Mouse (Mus musculus) lung, adult 10 weeks (tissue): Measurements from ENCODE around the gene Slc27a1. TPM values are rescaled to one million over a fixed set of nuclear protein-coding genes. Genes with fewer than 3 reads are reported as not detected.

ENCODE experiments used
- polyA plus RNA-seq: library from polyadenylated mRNA; stranded (reverse); fragments of 350-450 nt; fragmentation: Illumina TruSeq; extraction: RNeasy Lipid Tissue Mini Kit (QIAGEN cat#74804); gene quantifications from one replicate; pipeline ENCODE4 v1.2.3, GENCODE M21; 2014; ENCODE audit warnings: low read depth, low replicate concordance; ENCODE audit not compliant: insufficient read depth

Gene Slc27a1
- 21.0 TPM for polyA plus RNA-seq

DNA sequence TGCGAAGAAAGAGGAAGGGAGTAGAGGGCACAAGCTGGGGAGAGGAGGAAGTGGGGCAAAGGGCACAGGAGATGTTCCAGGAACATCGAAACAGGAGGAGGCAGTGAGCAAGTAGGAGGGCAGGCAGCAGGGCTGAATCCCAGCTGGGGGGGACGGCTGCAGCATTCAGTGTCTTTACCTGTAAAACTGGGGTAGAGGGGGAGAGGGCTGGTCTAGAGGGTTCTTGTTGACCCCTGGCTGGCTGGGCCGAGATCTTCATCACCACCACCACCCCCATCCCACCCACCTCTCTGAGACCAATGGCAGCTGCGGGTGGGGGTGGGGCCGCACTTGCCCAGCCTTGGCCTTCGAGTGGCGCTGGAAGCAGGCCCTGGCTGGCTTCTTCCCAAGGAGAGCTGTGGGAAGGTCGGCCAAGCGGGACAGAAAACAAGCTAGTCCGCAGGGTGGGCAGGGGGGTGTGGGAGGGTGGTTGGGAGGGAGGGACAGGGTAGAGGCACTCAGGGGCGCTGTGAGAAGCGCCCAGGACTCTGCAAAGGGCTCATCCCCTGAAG, at the start of gene Slc27a1:
TSS of gene Slc27a1 (plus strand) at position 496 of the 551 bp plus-strand sequence.

DNA sequence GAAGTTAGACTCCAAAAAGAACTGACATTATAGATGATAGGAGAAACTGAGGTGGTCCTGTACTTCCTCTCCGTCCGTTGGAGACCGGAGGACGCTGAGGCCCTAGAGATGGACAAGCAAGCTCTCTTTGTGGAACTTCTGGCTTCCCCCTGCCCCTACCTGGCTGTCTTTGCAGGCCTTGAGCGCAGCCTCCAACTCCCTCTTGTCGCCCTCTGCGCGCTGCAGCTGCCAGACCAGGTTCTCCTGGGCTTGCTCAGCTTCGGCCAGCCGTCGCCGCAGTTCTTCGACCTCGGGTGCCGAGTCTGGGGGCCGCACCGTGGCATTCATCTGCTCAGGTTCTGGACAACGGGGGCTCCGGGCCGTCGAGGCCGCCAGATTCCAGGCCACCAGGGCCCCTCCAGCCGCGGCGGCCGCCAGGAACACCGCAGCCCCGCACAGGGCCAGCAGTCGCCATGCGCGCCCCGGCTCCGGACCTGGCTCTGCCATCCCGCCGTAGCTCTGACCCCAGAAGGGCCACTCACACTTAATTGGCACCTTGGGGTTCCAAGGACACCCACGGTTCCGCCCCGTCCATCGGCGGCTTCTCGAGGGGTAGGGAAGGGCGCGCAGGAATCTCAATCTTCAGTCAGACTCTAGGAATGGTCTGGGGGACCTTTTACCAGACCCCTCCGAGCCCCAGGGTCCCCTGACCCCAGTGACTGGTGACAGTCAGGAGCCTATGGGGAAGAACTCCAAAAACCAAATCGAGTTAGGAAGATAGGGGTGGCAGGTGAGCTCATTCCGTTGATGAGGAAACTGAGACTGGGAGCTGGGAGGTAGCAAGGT, 43.2 kb upstream of the Slc27a1 start, which contains the start of gene Ccdc194:
TSS of gene Ccdc194 (minus strand) at position 486 of the 825 bp plus-strand sequence.

DNA sequence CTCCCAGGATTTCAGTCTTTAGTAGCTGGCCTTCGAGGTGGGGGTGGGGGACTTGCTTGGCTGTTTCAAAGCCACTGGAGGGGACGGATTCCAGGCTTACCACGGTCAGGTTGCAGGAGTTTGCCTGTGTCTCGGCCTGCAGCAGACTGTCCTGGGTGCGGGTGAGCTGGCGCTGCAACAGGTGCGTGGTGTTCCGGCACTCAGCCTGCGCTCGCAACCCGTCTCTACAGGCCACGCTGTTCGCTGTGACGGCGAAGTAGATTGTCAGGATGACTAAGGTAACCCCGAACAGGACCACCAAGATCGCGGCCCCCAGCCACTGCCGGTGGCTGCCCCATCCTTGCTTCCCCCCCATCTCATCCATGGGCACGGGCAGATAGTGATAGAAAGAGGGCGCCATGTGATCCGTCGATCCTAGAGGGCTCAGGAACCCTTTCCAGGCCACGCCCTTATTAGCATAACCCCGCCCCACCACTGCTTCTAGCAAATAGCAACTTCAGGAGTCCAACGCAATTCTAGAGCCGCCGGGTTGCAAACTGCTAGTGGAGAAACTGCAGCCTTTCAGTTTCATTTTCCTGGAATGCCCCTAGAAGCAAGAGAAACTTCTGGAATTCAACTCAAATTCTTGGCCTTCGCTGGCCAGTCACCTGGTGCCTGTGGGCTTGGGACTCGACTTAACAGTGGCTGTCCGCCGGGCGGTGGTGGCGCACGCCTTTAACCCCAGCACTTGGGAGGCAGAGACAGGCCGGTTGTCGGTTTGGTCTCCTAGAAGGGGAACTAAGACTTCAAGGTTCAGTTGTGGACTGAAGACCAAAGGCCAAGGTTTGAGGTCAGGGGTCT, 31.4 kb upstream of the Slc27a1 start, which contains the start of gene Bst2:
TSS of gene Bst2 (minus strand) at position 429 of the 840 bp plus-strand sequence.

DNA sequence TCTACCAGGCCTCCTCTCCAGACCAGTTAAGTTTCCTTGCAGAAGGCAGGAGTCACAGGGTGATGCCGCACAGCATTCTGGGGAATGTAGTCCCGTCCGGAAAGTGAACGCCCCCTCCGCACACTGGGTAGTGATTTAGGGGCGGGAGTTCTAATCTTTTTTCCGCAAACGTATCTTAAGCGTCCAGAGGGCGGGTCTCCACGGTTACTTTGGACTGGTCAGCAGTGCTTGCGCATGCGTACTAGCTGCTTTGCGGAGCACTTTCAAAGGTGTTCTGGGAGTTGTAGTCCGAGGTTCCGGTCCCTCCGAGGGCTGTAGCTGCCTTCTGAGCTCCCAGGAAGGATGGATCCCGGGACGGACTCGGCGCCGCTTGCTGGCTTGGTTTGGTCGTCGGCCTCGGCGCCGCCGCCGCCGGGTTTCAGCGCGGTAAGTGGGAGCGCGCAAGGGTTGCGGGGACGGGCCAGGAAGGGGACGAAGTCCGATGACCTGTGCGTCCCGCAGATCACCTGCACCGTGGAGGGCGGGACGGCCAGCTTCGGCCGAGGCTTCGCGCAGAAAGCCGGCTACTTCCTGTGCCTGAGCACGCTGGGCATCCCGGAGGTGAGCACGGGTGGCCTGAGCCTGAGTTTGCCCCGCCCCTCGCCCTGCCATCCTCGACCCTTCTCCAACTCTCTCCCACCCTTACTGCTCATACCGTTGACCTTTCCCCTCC, 25.9 kb upstream of the Slc27a1 start, which contains the start of gene Mvb12a:
TSS of gene Mvb12a (plus strand) at position 291 of the 712 bp plus-strand sequence.

DNA sequence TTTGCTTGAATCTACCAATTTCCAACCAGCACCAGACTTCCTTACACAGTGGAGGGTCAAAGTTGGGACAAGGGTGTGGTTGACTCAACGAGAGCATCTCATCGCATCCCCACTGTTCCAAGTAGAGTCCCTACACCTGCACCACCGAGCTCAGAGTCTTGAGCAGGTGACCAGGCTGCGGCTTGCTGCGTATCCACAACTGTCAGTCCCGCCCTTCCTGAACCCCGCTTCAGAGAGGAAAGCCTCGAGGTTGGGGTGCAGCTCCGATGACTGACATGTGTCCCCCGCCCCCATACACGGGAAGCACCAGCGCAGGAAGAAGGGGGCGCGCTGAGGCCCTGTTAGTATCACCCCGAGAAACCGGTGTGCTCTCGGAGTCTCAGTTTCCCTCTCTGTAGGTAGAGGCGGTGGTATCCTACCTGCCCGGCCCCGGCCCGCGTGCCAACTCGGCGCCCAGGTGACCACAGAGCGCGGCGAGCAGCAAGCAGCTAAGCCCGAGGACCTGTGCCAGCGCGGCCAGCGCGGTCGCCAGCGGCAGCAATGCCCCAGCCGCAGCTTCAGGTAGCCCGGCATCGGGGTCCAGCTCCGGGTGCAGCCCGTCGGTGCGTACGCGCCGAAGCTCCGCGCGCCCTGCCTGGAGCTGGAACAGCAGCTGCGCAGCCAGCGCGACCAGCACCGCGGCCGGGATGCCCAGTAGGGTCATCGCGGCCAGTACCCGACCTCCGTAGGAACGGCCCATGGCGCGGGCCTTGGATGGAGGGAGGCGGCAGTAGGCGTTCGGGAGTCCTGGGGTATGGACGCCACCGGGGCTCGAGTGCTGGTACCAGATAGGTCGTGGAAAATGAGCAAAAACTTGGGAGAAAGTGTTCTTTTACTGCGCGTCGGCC, 10.4 kb upstream of the Slc27a1 start, which contains the start of gene Tmem221:
TSS of gene Tmem221 (minus strand) at position 801 of the 887 bp plus-strand sequence.

DNA sequence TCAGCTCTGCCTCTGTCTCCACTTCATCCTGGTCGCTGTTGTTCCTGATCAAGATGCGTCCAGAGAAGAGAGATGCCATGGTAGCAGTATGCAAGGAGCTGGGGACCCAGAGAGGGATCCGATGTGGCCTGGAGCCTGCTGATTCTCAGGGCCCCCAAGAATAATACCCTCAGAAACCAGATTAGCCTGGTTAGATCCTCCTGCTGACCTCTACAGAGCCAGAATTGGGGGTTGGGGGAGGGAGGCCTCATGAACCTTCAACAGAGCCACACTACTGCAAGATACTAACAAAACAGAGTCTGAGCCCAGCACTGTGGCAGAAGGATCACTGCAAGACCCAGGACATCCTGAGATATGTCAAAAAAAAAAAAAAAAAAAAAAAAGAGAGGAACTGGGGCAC, 2.2 kb upstream of the Slc27a1 start, which contains the start of gene Nxnl1:
TSS of gene Nxnl1 (minus strand) at position 101 of the 400 bp plus-strand sequence.

DNA sequence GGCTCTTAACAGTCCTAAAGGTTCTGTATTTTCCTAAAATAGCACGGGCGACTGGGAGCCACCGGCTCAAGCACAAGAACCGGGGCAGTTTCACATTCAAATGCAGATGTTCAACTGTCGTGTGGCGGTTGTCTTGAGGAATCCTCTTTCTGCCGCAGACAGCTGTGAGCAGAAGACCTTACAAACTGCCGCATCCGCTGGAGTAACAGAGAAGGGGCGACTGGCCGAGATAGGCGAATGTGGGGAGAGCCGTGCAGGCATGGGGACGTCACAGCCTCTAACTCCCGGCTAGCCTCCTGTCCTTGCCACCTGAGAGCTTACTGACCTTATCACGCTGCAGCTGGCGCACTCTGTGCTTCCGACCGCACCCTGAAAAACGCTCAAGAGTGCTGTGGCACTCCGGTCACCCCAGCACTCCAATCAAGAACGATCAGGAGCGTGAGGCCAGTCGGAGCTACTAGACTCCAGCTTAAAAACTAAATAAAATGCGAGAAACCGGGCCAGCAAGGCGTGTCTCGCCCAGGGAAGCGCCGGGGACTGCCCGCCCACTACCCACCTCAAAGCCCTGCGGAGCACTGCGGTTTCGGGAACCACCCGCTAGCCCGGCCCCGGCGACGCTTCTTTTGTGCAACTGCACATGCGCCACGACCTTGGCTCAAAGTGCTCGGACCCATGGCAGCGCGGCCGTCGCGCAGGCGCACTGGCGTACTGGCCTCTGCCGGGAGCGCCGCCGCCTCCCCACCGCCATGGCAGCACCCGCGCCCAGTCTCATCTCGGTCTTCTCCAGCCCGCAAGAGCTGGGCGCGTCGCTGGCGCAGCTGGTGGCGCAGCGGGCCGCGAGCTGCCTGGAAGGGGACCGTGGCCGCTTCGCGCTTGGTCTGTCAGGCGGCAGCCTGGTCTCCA, 23.0 kb downstream of the Slc27a1 start, which contains the start of gene Pgls:
TSS of gene Pgls (plus strand) at position 706 of the 903 bp plus-strand sequence.

DNA sequence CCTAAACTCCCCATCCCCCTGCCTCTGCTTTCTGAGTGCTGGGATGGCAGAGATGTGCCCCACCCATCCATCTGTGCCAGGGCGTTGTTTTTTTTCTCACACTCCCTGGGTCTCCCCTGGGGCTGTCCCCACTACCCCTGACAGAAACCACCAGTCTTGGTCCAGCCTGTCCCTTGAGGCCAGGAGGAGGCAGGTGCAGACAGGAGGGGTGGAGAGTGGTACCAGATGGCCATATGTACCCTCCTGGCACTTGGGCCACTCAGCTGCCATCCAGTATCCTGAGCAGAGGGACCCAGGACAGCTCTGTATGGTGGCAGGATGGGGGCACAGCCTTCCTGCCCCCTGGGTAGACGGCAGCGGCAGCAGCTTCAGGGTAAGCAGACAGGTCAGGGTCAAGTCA, 28.8 kb downstream of the Slc27a1 start, which contains the start of gene Fam129c:
TSS of gene Fam129c (plus strand) at position 198 of the 400 bp plus-strand sequence.

DNA sequence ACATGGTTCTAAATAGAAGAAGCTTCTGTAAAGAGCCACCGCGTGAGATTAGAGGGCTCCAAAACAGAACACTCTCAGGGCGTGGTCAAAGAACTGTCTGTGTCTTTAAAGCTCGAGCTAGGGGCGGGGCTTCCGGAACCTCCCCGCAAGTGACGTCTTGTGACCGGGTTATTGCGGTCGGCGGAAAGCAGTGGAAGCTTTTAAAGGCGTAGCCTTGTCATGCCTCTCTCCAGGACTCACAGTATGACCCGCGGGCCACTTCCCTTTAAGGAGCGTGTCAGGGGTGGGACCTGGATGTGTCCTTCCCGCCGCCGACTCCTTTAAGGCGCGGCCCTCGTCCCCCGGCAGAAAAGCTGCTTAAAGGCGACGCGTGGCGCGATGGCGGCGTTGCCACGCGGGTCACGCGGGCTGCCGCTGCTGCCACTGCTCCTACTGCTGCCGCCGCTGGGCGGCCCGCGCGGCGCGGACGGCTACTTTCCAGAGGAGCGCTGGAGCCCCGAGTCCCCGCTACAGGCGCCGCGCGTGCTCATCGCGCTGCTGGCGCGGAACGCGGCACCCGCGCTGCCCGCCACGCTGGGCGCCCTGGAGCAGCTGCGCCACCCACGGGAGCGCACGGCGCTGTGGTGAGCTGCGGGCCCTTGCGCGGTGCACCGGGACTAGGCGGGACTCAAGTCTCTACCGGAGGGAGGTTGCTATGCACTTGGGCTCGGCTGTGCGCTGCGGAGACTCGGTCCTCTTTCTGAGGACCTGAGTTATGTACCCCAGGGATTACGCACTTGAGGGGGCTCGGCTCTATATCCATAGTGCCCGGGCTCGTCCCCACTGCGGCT, 42.4 kb downstream of the Slc27a1 start, which contains the start of gene Colgalt1:
TSS of gene Colgalt1 (plus strand) at position 177 of the 830 bp plus-strand sequence.

Other genes with a start within 250 kb of the Slc27a1 start
- 199 TPM for gene Use1, start 202.0 kb upstream of the Slc27a1 start, polyA plus RNA-seq
- 8.3 TPM for gene Ocel1, start 197.6 kb upstream of the Slc27a1 start, polyA plus RNA-seq
- 33.0 TPM for gene Nr2f6, start 186.9 kb upstream of the Slc27a1 start, polyA plus RNA-seq
- 49.5 TPM for gene Ushbp1, start 173.1 kb upstream of the Slc27a1 start, polyA plus RNA-seq
- 65.2 TPM for gene Babam1, start 172.0 kb upstream of the Slc27a1 start, polyA plus RNA-seq
- not detected for gene Ankle1, start 162.9 kb upstream of the Slc27a1 start, polyA plus RNA-seq
- gene Abhd8, start 105.2 kb upstream of the Slc27a1 start, polyA plus RNA-seq: 16.1 TPM
- gene Mrpl34, start 103.9 kb upstream of the Slc27a1 start, polyA plus RNA-seq: 65.5 TPM
- gene Dda1, start 99.7 kb upstream of the Slc27a1 start, polyA plus RNA-seq: 33.9 TPM
- 4.6 TPM for gene Ano8, start 82.9 kb upstream of the Slc27a1 start, polyA plus RNA-seq
- gene Gtpbp3, start 80.8 kb upstream of the Slc27a1 start, polyA plus RNA-seq: 10.1 TPM
- gene Plvap, start 57.1 kb upstream of the Slc27a1 start, polyA plus RNA-seq: 350 TPM
- gene Ccdc194, start 43.2 kb upstream of the Slc27a1 start, polyA plus RNA-seq: not detected
- gene Bst2, start 31.4 kb upstream of the Slc27a1 start, polyA plus RNA-seq: 272 TPM
- 65.4 TPM for gene Mvb12a, start 26.0 kb upstream of the Slc27a1 start, polyA plus RNA-seq
- 12.2 TPM for gene Tmem221, start 10.0 kb upstream of the Slc27a1 start, polyA plus RNA-seq
- not detected for gene Nxnl1, start 2.3 kb upstream of the Slc27a1 start, polyA plus RNA-seq
- gene Pgls, start 23.3 kb downstream of the Slc27a1 start, polyA plus RNA-seq: 79.5 TPM
- 3.3 TPM for gene Fam129c, start 28.8 kb downstream of the Slc27a1 start, polyA plus RNA-seq
- 51.7 TPM for gene Colgalt1, start 42.1 kb downstream of the Slc27a1 start, polyA plus RNA-seq
- 0.04 TPM for gene Unc13a, start 102.9 kb downstream of the Slc27a1 start, polyA plus RNA-seq
- 8.6 TPM for gene Jak3, start 107.4 kb downstream of the Slc27a1 start, polyA plus RNA-seq
- 5.2 TPM for gene Insl3, start 120.3 kb downstream of the Slc27a1 start, polyA plus RNA-seq
- gene B3gnt3, start 132.9 kb downstream of the Slc27a1 start, polyA plus RNA-seq: 7.3 TPM
- gene Fcho1, start 156.8 kb downstream of the Slc27a1 start, polyA plus RNA-seq: 3.7 TPM